Mouse (Mus musculus): ENCODE results near the gene Fstl4. TPM values are rescaled to one million over a fixed set of nuclear protein-coding genes. Genes with fewer than 3 reads are reported as not detected.

Gene Fstl4
- total and polyA plus RNA-seq, 2 experiments from 2014 or later = 7.1 to 9.4 TPM

- H3K4me3 ChIP-seq (ENCODE audit: low read depth, low read length) = no peak overlapping the region
- no peak overlapping the region for H3K4me2 ChIP-seq (ENCODE audit: low read depth, low read length, poor library complexity, severe bottlenecking)
- ATAC-seq (ENCODE audit: low FRiP score) (no peak), DNase-seq (ENCODE audit: low spot score) (peak; percentile 74)
- H3K9me3 ChIP-seq (ENCODE audit: low read length) = no peaks in the 10 kb centered on the region
- TF ChIP-seq CTCF (IDR thresholded peaks at IDR 0.05) = no peak
- H3K4me1 ChIP-seq (ENCODE audit: insufficient read depth, low read length) = peaks cover 9% of the 10 kb centered on the region; the same call in 1 of the 2 replicates
- H3K27ac ChIP-seq (ENCODE audit: low read depth, low read length) = no peak overlapping the region
- H3K27me3 ChIP-seq (ENCODE audit: insufficient read depth, low read length) = 0 out of 2 replicates have a peak, but pooled peaks cover 3% of the 10 kb centered on the region
- H3K36me3 ChIP-seq (ENCODE audit: insufficient read depth, low read length) = no peaks in the 10 kb centered on the region
- H3K9ac ChIP-seq (replicated peaks; ENCODE audit: low read length, poor library complexity, severe bottlenecking) = no peak overlapping the region
- 46% methylated on average over 10 of the region's 10 CpGs for WGBS
Measured at GRCm38 (mm10) chr11:53140722-53141400, 376.4 kb downstream of the Fstl4 start.

GRCm38 (mm10) chr11:53143522-53143921 is 379.1 kb downstream of the Fstl4 start:
- Histone ChIP-seq H3K4me2 (ENCODE audit: low read depth, low read length, poor library complexity, severe bottlenecking) (no peak overlapping the region), H3K4me1 (ENCODE audit: insufficient read depth, low read length) (peaks cover 3% of the 10 kb centered on the region; the same call in 1 of the 2 replicates), H3K9me3 (ENCODE audit: low read length) (no peaks in the 10 kb centered on the region), H3K27me3 (ENCODE audit: insufficient read depth, low read length) (0 out of 2 replicates have a peak, but pooled peaks cover 3% of the 10 kb centered on the region), H3K9ac (replicated peaks; ENCODE audit: low read length, poor library complexity, severe bottlenecking) (no peak overlapping the region), H3K27ac (ENCODE audit: low read depth, low read length) (no peak overlapping the region), H3K4me3 (ENCODE audit: low read depth, low read length) (no peak overlapping the region), H3K36me3 (ENCODE audit: insufficient read depth, low read length) (no peaks in the 10 kb centered on the region)
- TF ChIP-seq CTCF (IDR thresholded peaks at IDR 0.05) = no peak
- no peak for DNase-seq (ENCODE audit: low spot score)
- 83% methylated on average over 4 of the region's 5 CpGs for WGBS
- no peak for ATAC-seq (ENCODE audit: low FRiP score)

DNA sequence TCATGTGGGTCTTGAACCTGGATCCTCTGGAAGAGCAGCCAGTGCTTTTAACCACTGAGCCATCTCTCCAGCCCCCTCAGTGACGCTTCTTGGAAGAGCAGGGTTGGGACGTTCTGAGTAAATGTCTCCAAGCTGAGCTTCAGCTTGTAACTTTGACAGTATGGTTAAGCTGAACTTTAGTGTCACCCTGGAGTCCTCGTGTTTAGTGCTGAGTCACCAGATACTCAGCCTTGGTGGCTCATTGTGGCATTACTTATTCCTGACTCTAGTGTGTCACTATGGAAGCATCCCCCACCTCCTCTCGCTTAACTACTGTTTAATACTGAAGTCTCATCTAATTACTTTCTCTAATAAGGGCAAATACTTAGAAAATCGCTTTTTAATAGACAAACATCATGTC is 380.1 kb downstream of the Fstl4 start:
- ATAC-seq (ENCODE audit: low FRiP score) (no peak), DNase-seq (ENCODE audit: low spot score) (no peak)
- Histone ChIP-seq H3K36me3 (ENCODE audit: insufficient read depth, low read length) (no peaks in the 10 kb centered on the region), H3K9ac (replicated peaks; ENCODE audit: low read length, poor library complexity, severe bottlenecking) (no peak overlapping the region), H3K4me3 (ENCODE audit: low read depth, low read length) (no peak overlapping the region), H3K4me2 (ENCODE audit: low read depth, low read length, poor library complexity, severe bottlenecking) (no peak overlapping the region), H3K4me1 (ENCODE audit: insufficient read depth, low read length) (peaks cover 3% of the 10 kb centered on the region; the same call in 1 of the 2 replicates), H3K27me3 (ENCODE audit: insufficient read depth, low read length) (0 out of 2 replicates have a peak, but pooled peaks cover 3% of the 10 kb centered on the region), H3K27ac (ENCODE audit: low read depth, low read length) (no peak overlapping the region), H3K9me3 (ENCODE audit: low read length) (no peaks in the 10 kb centered on the region)
- 69% methylated on average over 5 of the region's 5 CpGs for WGBS
- TF ChIP-seq CTCF (IDR thresholded peaks at IDR 0.05) = no peak

GRCm38 (mm10) chr11:53146290-53146689 is 381.9 kb downstream of the Fstl4 start:
- Histone ChIP-seq H3K4me3 (ENCODE audit: low read depth, low read length) (no peak overlapping the region), H3K27me3 (ENCODE audit: insufficient read depth, low read length) (0 out of 2 replicates have a peak, but pooled peaks cover 3% of the 10 kb centered on the region), H3K9ac (replicated peaks; ENCODE audit: low read length, poor library complexity, severe bottlenecking) (no peak overlapping the region), H3K4me1 (ENCODE audit: insufficient read depth, low read length) (no peaks in the 10 kb centered on the region), H3K27ac (ENCODE audit: low read depth, low read length) (no peak overlapping the region), H3K36me3 (ENCODE audit: insufficient read depth, low read length) (no peaks in the 10 kb centered on the region), H3K9me3 (ENCODE audit: low read length) (no peaks in the 10 kb centered on the region), H3K4me2 (ENCODE audit: low read depth, low read length, poor library complexity, severe bottlenecking) (no peak overlapping the region)
- no peak for ATAC-seq (ENCODE audit: low FRiP score)
- peak; percentile 63 for TF ChIP-seq CTCF (IDR thresholded peaks at IDR 0.05)
- no peak for DNase-seq (ENCODE audit: low spot score)
- 35% methylated on average over 4 of the region's 4 CpGs for WGBS

DNA sequence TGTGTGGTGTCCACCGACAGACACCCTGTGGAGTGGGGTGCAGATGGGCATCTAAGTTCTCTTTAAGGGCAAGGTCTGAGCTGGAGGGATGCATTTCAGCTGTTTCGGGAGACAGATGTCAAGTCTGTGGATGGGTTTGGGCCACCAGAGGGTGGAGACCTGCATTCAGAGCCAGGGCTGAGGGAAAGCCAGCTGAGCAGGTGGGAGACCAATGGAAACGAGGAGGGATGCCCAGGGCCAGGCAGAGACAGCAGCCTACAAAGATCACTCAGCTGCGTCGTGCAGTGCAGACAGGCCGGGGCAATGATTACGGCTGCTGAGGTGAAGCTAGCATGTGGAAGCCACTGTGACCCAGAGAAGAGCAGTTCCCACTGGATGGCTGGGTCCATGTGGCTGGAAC is 392.0 kb downstream of the Fstl4 start:
- WGBS = 79% methylated on average over 7 of the region's 7 CpGs
- Histone ChIP-seq H3K9ac (replicated peaks; ENCODE audit: low read length, poor library complexity, severe bottlenecking) (no peak overlapping the region), H3K27ac (ENCODE audit: low read depth, low read length) (no peak overlapping the region), H3K4me3 (ENCODE audit: low read depth, low read length) (no peak overlapping the region), H3K9me3 (ENCODE audit: low read length) (no peaks in the 10 kb centered on the region), H3K4me2 (ENCODE audit: low read depth, low read length, poor library complexity, severe bottlenecking) (no peak overlapping the region), H3K36me3 (ENCODE audit: insufficient read depth, low read length) (no peaks in the 10 kb centered on the region), H3K4me1 (ENCODE audit: insufficient read depth, low read length) (no peaks in the 10 kb centered on the region), H3K27me3 (ENCODE audit: insufficient read depth, low read length) (no peaks in the 10 kb centered on the region)
- ATAC-seq (ENCODE audit: low FRiP score) = no peak
- no peak for DNase-seq (ENCODE audit: low spot score)
- TF ChIP-seq CTCF (IDR thresholded peaks at IDR 0.05) = no peak

GRCm38 (mm10) chr11:53157621-53158259 is 393.3 kb downstream of the Fstl4 start:
- Histone ChIP-seq H3K4me2 (ENCODE audit: low read depth, low read length, poor library complexity, severe bottlenecking) (no peak overlapping the region), H3K9me3 (ENCODE audit: low read length) (no peaks in the 10 kb centered on the region), H3K4me3 (ENCODE audit: low read depth, low read length) (no peak overlapping the region), H3K9ac (replicated peaks; ENCODE audit: low read length, poor library complexity, severe bottlenecking) (no peak overlapping the region), H3K27ac (ENCODE audit: low read depth, low read length) (no peak overlapping the region), H3K4me1 (ENCODE audit: insufficient read depth, low read length) (no peaks in the 10 kb centered on the region), H3K27me3 (ENCODE audit: insufficient read depth, low read length) (no peaks in the 10 kb centered on the region), H3K36me3 (ENCODE audit: insufficient read depth, low read length) (no peaks in the 10 kb centered on the region)
- no peak for ATAC-seq (ENCODE audit: low FRiP score)
- 81% methylated on average over 6 of the region's 6 CpGs for WGBS
- DNase-seq (ENCODE audit: low spot score) = no peak
- no peak for TF ChIP-seq CTCF (IDR thresholded peaks at IDR 0.05)

Data from midbrain, postnatal 0 days (tissue).